Mouse (Mus musculus) liver, embryonic 14.5 days (tissue): ENCODE measurements around the gene Fgf14. TPM values are rescaled to one million over a fixed set of nuclear protein-coding genes. Genes with fewer than 3 reads are reported as not detected.

ENCODE experiments used
- ATAC-seq: fragments of 200-750 bp; cut with Nextera tagmentation; 2 replicates; pipeline ENCODE4 v1.8.0; 2017; ENCODE audit warnings: moderate number of reproducible peaks, mild to moderate bottlenecking, moderate library complexity; ENCODE audit not compliant: insufficient read depth
- DNase-seq, 3 experiments: peaks; one replicate each; pipeline ENCODE4 v3.0.0-alpha.2; 2012 to 2013; ENCODE audit warnings: low read depth in 3 of 3, low spot score in 3 of 3
- H3K27ac ChIP-seq: fragments of 300-500 bp; sonication (generic); 2 replicates; pipeline ENCODE4 v1.5.1; 2014; ENCODE audit warnings: moderate library complexity, mild to moderate bottlenecking, control low read depth, inconsistent platforms
- H3K27me3 ChIP-seq: fragments of 300-500 bp; sonication (generic); 2 replicates; pipeline ENCODE4 v1.6.1; 2014; ENCODE audit warnings: mild to moderate bottlenecking, low read length, moderate library complexity; ENCODE audit not compliant: control insufficient read depth, insufficient read depth
- H3K36me3 ChIP-seq: fragments of 300-500 bp; sonication (generic); replicated peaks from 2 replicates; pipeline ENCODE4 v1.6.1; 2014; ENCODE audit warnings: low read depth; ENCODE audit not compliant: control insufficient read depth, insufficient read depth
- H3K4me1 ChIP-seq, 2 experiments: fragments of 200-500 bp in 1 of 2; fragments of 300-500 bp in 1 of 2; sonication (generic) in 1 of 2; replicated peaks; 2 replicates each; pipeline ENCODE4 v1.6.1; 2012 to 2014; ENCODE audit warnings: antibody characterized with exemption in 1 of 2, inconsistent platforms in 1 of 2, low read length in 1 of 2; ENCODE audit not compliant: control insufficient read depth in 2 of 2, insufficient read depth in 2 of 2
- H3K4me2 ChIP-seq: fragments of 300-500 bp; sonication (generic); 2 replicates; pipeline ENCODE4 v1.6.1; 2014; ENCODE audit warnings: low read depth, mild to moderate bottlenecking, control low read depth, moderate library complexity
- H3K4me3 ChIP-seq, 2 experiments: fragments of 200-500 bp in 1 of 2; fragments of 300-500 bp in 1 of 2; sonication (generic) in 1 of 2; 2 replicates each; pipeline ENCODE4 v1.5.1; 2012 to 2014; ENCODE audit warnings: low read depth in 2 of 2, low read length in 2 of 2, mild to moderate bottlenecking in 2 of 2, control low read depth in 1 of 2, inconsistent platforms in 1 of 2, moderate library complexity in 1 of 2; ENCODE audit not compliant: insufficient read depth in 1 of 2
- H3K9ac ChIP-seq: fragments of 300-500 bp; sonication (generic); replicated peaks from 2 replicates; pipeline ENCODE4 v1.6.1; 2014; ENCODE audit warnings: mild to moderate bottlenecking, control low read depth, moderate library complexity
- H3K9me3 ChIP-seq: fragments of 300-500 bp; sonication (generic); 2 replicates; pipeline ENCODE4 v1.6.1; 2016; ENCODE audit warnings: low read length, mixed read lengths; ENCODE audit not compliant: control insufficient read depth
- CTCF ChIP-seq: IDR thresholded peaks from 2 replicates; pipeline ENCODE4 v1.5.1; 2016; ENCODE audit warnings: antibody characterized with exemption, low read depth, control low read depth
- EP300 ChIP-seq: IDR thresholded peaks from 2 replicates; pipeline ENCODE4 v1.6.1; 2016; ENCODE audit warnings: antibody characterized with exemption, low read depth
- WGBS: fragments of 180-500 bp; shearing (Covaris S2); extraction: QIAGEN DNeasy Blood & Tissue Kit; methylation state at CpG from one replicate; pipeline ENCODE4 v1.1.7; 2014; ENCODE audit not compliant: insufficient replicate concordance; 5-methylcytosine and 5-hydroxymethylcytosine counted together
- polyA plus RNA-seq, 2 experiments: library from polyadenylated mRNA; depleted of rRNA in 1 of 2; stranded (reverse) in 1 of 2; unstranded in 1 of 2; fragments of >200 nt; fragmentation: Nextera tagmentation in 1 of 2; extraction: Ambion mirVana in 1 of 2; gene quantifications; 2 replicates each; pipeline versions ENCODE4 v1.2.1 to v1.2.3; 2012 to 2014

The Fgf14 gene
- polyA plus RNA-seq, 2 experiments, result not detected

DNA sequence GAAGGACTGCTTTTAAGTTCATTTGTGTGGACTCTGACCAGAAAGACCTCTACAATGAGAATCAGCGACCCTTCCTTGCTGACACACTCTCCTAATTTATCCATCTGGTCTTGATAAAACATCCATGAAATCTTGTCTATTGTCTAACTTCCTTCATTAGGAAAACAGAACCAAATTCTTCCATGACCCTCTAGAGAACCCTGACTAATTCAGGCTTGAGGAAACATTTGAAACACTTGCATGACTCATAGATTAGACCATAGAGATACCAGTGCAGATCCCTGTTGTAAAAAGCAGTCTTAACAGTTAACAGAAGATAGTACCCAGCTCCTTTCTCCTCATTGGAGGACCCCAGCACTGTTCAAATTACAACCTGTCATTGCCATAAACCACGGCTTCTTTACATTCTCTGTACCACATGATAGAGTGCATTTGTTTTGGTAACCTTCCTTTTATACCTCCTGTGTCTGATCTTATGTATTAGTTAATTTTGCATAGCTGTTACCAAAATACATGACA, 412.3 kb downstream of the Fgf14 start:
- no peak for DNase-seq
- Histone ChIP-seq H3K36me3 (no peaks in the 10 kb centered on the region), H3K4me1 (no peaks in the 10 kb centered on the region), H3K9ac (no peak overlapping the region), H3K27me3 (no peaks in the 10 kb centered on the region), H3K4me2 (no peak overlapping the region), H3K9me3 (no peaks in the 10 kb centered on the region), H3K27ac (no peak overlapping the region), H3K4me3 (no peak overlapping the region)
- ATAC-seq, result no peak
- 30% methylated on average over 2 of the region's 2 CpGs for WGBS
- TF ChIP-seq CTCF (no peak), EP300 (no peak)

DNA sequence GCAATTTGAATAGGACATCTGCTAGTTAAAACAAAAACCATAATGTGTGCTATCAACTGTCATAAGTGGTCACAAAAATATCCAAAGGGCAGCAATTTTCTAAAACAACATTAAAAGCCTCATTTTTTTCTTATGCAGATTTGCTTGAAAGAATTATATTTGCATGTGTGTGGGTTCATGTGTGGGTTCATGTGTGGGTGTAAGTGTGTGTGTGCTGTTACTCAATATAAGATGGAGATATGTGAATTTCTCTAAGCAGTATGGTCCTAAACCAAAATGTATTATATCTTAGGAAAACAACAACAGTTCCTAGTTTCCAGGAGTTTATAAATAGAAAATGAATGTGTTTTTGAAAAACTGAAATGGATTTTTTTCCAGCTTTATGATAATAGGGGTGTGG, 413.7 kb downstream of the Fgf14 start:
- TF ChIP-seq EP300 (no peak), CTCF (no peak)
- ATAC-seq (no peak), DNase-seq (no peak)
- Histone ChIP-seq H3K4me2 (no peak overlapping the region), H3K27me3 (no peaks in the 10 kb centered on the region), H3K27ac (no peak overlapping the region), H3K9me3 (no peaks in the 10 kb centered on the region), H3K9ac (no peak overlapping the region), H3K4me1 (no peaks in the 10 kb centered on the region), H3K4me3 (no peak overlapping the region), H3K36me3 (no peaks in the 10 kb centered on the region)

DNA sequence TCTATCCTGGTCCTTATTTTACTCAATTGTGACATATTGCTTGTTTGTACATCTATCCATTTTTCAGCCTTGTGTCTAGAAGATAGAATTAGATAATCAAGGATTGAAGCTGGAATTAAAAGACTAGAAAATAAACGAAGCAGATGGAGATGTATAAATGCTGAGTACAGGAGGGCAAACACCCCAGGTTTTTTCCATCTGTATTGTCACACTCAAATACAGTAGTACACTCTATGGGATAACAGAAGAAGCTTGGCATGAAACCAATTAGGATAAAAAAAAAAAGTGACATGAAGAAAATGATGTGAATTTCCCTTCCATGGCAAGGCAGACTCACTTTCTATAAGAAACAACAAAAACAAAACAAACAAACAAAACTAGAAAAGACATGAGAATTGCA, 429.4 kb downstream of the Fgf14 start:
- Histone ChIP-seq H3K4me3 (no peak overlapping the region), H3K27ac (no peak overlapping the region), H3K4me2 (no peak overlapping the region), H3K9me3 (no peaks in the 10 kb centered on the region), H3K9ac (no peak overlapping the region), H3K27me3 (no peaks in the 10 kb centered on the region), H3K4me1 (no peaks in the 10 kb centered on the region), H3K36me3 (no peaks in the 10 kb centered on the region)
- ATAC-seq (no peak), DNase-seq (no peak)
- WGBS, result 28% methylated on average over 1 of the region's 1 CpGs
- TF ChIP-seq CTCF (no peak), EP300 (no peak)

DNA sequence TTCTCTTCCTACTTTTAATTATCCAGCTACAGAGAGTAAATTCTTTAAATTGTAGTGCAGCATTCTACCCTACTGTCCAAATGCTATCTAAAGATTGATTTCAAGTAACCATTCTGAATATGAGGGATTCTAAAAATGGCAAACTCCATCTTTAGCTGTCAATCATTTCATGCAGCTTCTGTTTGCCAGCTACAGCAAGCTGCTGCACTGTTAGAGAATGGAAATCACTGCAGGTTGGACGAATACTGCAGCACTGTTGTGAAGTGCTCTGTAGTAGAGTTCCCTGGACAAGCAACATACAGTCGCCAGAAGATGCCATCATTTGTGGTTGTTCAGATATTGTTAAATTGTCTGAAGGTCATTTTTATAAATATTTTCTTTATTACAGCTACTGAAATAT, 453.5 kb downstream of the Fgf14 start:
- ATAC-seq, result no peak
- no peak for TF ChIP-seq EP300
- no peak for TF ChIP-seq CTCF
- WGBS, result 28% methylated on average over 2 of the region's 2 CpGs

DNA sequence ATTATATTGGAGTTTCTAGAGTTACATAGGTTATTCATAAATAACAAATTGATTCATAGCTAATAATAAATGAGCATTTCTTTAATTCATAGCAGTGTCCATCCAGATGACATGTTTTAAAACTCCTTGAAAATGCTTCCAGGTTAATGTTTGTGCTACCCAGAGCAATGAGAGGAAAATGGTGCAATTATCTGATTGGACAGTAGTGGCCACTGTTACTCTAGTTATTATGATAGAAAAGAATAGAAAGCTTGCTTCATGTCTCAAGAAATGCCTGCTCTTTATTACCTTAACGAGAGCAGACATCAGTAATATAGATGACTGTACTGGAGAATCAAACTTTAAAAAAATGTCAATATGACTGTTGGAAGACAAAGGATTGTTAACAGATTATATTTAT, 454.5 kb downstream of the Fgf14 start:
- no peak for ATAC-seq
- Histone ChIP-seq H3K4me3 (no peak overlapping the region), H3K27me3 (no peaks in the 10 kb centered on the region), H3K4me1 (no peaks in the 10 kb centered on the region), H3K36me3 (no peaks in the 10 kb centered on the region), H3K9me3 (no peaks in the 10 kb centered on the region), H3K27ac (no peak overlapping the region), H3K9ac (no peak overlapping the region), H3K4me2 (no peak overlapping the region)
- no peak for DNase-seq
- WGBS, result 35% methylated on average over 1 of the region's 1 CpGs
- TF ChIP-seq CTCF, result no peak
- TF ChIP-seq EP300, result no peak

More for the DNA sequence above, 453.5 kb downstream of the Fgf14 start:
- Histone ChIP-seq H3K27me3 (no peaks in the 10 kb centered on the region), H3K4me2 (no peak overlapping the region), H3K9ac (no peak overlapping the region), H3K27ac (no peak overlapping the region), H3K36me3 (no peaks in the 10 kb centered on the region), H3K4me3 (no peak overlapping the region), H3K9me3 (no peaks in the 10 kb centered on the region), H3K4me1 (no peaks in the 10 kb centered on the region)
- no peak for DNase-seq

DNA sequence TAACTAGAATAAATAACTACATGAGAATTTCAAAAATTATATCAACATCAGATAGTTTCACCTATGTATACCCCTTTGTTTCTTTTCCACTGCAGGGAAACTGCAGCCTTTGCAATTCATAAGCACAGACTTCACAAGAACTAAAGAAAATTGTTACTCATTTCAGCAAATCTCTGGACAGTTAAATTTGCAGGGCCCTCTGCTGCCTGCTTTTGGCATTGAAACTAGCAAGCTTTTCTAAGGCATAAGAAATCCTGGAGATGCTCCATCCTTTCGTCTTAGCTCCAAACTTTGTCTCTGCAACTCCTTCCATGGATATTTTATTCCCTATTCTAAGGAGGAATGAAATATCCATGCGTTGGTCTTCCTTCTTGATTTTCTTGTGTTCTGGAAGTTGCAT, 455.9 kb downstream of the Fgf14 start:
- DNase-seq, result no peak
- Histone ChIP-seq H3K9ac (no peak overlapping the region), H3K4me2 (no peak overlapping the region), H3K27ac (no peak overlapping the region), H3K27me3 (no peaks in the 10 kb centered on the region), H3K4me3 (no peak overlapping the region), H3K9me3 (no peaks in the 10 kb centered on the region), H3K36me3 (no peaks in the 10 kb centered on the region), H3K4me1 (no peaks in the 10 kb centered on the region)
- TF ChIP-seq EP300 (no peak), CTCF (no peak)
- ATAC-seq, result no peak
- WGBS, result 36% methylated on average over 2 of the region's 2 CpGs
